Mouse (Mus musculus): ENCODE results near the gene Bphl. TPM values are rescaled to one million over a fixed set of nuclear protein-coding genes. Genes with fewer than 3 reads are reported as not detected.
A peak's percentile ranks its signal among the peaks of the same experiment; 100 is the strongest.

The Bphl gene
- polyA plus RNA-seq, 1 experiment = 27.7 TPM

DNA sequence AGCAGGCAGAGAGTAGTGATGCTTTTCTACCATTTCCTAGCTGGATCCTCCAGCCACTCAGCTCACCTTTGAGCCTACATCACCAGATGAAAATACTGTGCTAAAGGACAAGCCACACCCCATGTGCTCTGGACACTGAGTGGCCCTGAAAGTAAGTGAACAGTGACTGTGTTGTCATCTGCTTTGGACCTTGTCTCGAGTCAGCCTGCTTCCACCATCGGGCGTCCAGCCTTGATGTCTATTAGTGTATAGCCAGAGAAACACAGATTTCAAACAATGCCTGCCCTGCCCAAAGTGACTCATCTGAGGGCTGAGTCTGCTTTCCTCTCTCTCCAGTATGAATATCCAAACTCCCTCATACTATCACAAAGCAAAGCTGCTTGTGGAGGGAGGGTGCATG lies 42.4 kb downstream of the Bphl start:
- Histone ChIP-seq H3K4me2 (ENCODE audit: low read depth) (peak overlapping the region; percentile 97), H3K4me3 (peak overlapping the region; percentile 94), H3K27me3 (ENCODE audit: control insufficient read depth, insufficient read depth, insufficient read length) (no peaks in the 10 kb centered on the region), H3K79me2 (ENCODE audit: control insufficient read depth, insufficient read depth) (peaks cover 16% of the 10 kb centered on the region), H3K36me3 (ENCODE audit: control insufficient read depth, insufficient read depth) (no peaks in the 10 kb centered on the region), H3ac (ENCODE audit: control insufficient read depth, insufficient read length) (no peak overlapping the region)
- TF ChIP-seq POLR2A (IDR thresholded peaks at IDR 0.05; ENCODE audit: insufficient read length, low read depth) = peak; percentile 44
- no peak for TF ChIP-seq MAX (IDR thresholded peaks at IDR 0.05; ENCODE audit: low read depth)
- TF ChIP-seq MYOD1 (IDR thresholded peaks at IDR 0.05; ENCODE audit: control insufficient read depth in 1 of 3, insufficient read length in 2 of 3, low read depth in 2 of 3) = no peak

DNA sequence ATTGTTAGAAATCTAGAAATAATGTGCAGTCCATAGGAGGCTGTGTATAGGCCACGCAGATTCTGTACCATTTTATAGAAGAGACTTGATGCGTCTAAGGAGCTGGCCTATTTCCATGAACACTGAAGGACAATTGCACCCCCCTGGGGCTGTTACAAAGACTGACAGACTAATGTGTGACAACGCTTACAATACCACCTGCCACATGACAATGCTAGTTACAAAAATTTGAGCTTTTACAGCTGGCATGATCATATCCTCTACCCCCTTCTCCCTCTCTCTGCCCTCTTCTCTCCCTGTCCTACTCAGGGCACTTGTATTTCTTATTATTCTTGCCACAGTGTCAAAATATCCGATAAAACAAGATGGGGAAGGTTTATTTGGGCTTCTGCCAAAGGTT lies 44.5 kb downstream of the Bphl start:
- H3K4me3 ChIP-seq = no peak overlapping the region
- H3K4me2 ChIP-seq (ENCODE audit: low read depth) = no peak overlapping the region
- TF ChIP-seq MYOG (IDR thresholded peaks at IDR 0.05; ENCODE audit: control insufficient read depth in 1 of 3, insufficient read depth in 1 of 3, insufficient read length in 2 of 3, low read depth in 2 of 3) (no peak), SRF (IDR thresholded peaks at IDR 0.05; ENCODE audit: control insufficient read depth, insufficient read length, low read depth) (no peak), MAX (IDR thresholded peaks at IDR 0.05; ENCODE audit: low read depth) (no peak), CEBPB (IDR thresholded peaks at IDR 0.05; ENCODE audit: insufficient read depth, poor library complexity, severe bottlenecking) (no peak), E2F4 (IDR thresholded peaks at IDR 0.05; ENCODE audit: insufficient read depth) (no peak), USF1 (IDR thresholded peaks at IDR 0.05; ENCODE audit: low read depth) (no peak)
- H3K36me3 ChIP-seq (ENCODE audit: control insufficient read depth, insufficient read depth) = no peaks in the 10 kb centered on the region
- no peak overlapping the region for H3ac ChIP-seq (ENCODE audit: control insufficient read depth, insufficient read length)
- H3K79me2 ChIP-seq (ENCODE audit: control insufficient read depth, insufficient read depth) = peaks cover 8% of the 10 kb centered on the region
- no peaks in the 10 kb centered on the region for H3K27me3 ChIP-seq (ENCODE audit: control insufficient read depth, insufficient read depth, insufficient read length)

DNA sequence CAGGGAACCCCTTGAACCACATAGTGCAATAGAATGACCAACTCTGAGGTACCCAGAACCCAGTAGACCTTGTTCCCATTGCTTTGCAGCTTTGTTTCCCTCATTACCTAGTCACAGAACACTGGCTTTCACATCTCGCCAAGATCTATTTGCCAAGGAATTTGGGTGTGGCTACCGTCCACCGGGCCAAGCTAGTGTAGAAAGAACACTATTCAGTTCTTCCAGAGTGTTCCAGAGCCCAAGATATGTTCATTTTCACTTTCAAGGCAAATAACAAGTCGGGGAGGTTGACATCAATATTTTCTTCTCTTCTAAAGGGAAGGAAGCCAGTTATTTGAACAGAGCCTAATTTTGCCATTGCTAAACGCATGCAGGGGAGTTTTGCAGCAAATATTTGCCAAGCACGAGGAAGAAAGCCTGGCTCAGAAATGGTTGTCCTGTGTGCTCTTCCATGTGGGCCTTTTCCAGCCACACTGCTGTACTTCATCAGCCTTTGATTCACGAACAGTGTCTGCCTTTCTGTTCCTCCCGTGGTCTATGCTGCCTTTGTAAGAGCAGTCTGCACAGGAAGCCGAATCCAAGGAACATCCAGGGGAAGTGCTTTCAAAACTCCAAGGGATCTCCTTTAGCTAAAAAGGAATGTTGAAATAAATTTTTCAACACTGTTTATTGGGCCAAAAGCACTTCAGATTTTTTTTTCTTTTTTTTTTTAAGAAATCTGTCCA lies 46.8 kb downstream of the Bphl start:
- no peak for TF ChIP-seq SRF (IDR thresholded peaks at IDR 0.05; ENCODE audit: control insufficient read depth, insufficient read length, low read depth)
- no peak for TF ChIP-seq MYOG (IDR thresholded peaks at IDR 0.05; ENCODE audit: control insufficient read depth in 1 of 3, insufficient read depth in 1 of 3, insufficient read length in 2 of 3, low read depth in 2 of 3)
- no peak for TF ChIP-seq E2F4 (IDR thresholded peaks at IDR 0.05; ENCODE audit: insufficient read depth)
- TF ChIP-seq POLR2AphosphoS2 (IDR thresholded peaks at IDR 0.05; ENCODE audit: insufficient read length, low read depth) = no peak
- no peak for TF ChIP-seq CEBPB (IDR thresholded peaks at IDR 0.05; ENCODE audit: insufficient read depth, poor library complexity, severe bottlenecking)
- TF ChIP-seq POLR2A (IDR thresholded peaks at IDR 0.05; ENCODE audit: insufficient read length, low read depth) = no peak
- TF ChIP-seq USF1 (IDR thresholded peaks at IDR 0.05; ENCODE audit: low read depth) = no peak
- no peak for TF ChIP-seq TCF3 (IDR thresholded peaks at IDR 0.05; ENCODE audit: insufficient read length, low read depth)
- no peak for TF ChIP-seq REST (IDR thresholded peaks at IDR 0.05; ENCODE audit: insufficient read depth, insufficient read length)
- no peak for TF ChIP-seq MYOD1 (IDR thresholded peaks at IDR 0.05; ENCODE audit: control insufficient read depth in 1 of 3, insufficient read length in 2 of 3, low read depth in 2 of 3)
- no peak for TF ChIP-seq TCF12 (IDR thresholded peaks at IDR 0.05; ENCODE audit: insufficient read depth, poor library complexity, severe bottlenecking)
- TF ChIP-seq MAX (IDR thresholded peaks at IDR 0.05; ENCODE audit: low read depth) = no peak
- H3K4me3 ChIP-seq = no peak overlapping the region
- no peak overlapping the region for H3K4me2 ChIP-seq (ENCODE audit: low read depth)
- H3ac ChIP-seq (ENCODE audit: control insufficient read depth, insufficient read length) = no peak overlapping the region
- no peaks in the 10 kb centered on the region for H3K79me2 ChIP-seq (ENCODE audit: control insufficient read depth, insufficient read depth)
- no peaks in the 10 kb centered on the region for H3K27me3 ChIP-seq (ENCODE audit: control insufficient read depth, insufficient read depth, insufficient read length)
- H3K36me3 ChIP-seq (ENCODE audit: control insufficient read depth, insufficient read depth) = no peaks in the 10 kb centered on the region

DNA sequence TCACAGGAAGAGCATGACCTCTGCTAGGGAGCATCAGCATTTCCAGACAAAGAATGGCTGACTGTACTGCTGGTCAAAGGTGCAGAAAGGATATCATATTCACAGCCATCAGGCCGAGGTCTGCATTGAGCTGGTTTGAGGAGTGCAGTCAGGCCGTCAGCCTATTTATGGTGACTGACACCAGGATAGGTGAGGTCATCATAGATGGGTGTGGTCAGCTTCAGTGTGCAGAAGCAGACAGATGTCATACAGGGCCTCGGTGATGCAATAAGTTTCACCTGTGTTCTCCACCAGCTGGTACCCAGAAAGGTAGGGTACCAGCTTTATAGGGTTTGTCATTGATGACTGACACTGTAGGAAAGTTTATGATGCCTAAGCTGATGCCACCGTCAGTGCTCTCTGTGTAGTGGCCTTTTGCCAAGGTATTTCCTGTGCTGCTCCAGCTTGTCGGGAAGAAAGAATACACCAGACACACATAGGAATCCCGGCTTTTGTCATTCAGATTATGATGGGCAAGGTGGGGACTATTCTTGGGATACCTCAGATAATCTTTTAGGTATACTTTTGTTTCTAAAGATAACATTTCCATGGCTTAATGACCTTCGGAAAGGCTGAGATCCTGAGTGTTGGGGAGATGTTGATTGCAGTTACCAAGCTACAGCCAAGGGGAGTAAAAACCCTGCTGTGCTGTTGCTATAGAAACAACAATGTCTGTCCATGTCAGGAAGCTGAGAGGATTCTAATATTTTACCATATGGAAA lies 49.8 kb downstream of the Bphl start:
- H3K36me3 ChIP-seq (ENCODE audit: control insufficient read depth, insufficient read depth) = no peaks in the 10 kb centered on the region
- no peaks in the 10 kb centered on the region for H3K27me3 ChIP-seq (ENCODE audit: control insufficient read depth, insufficient read depth, insufficient read length)
- H3K4me3 ChIP-seq = no peak overlapping the region
- no peak overlapping the region for H3ac ChIP-seq (ENCODE audit: control insufficient read depth, insufficient read length)
- peak overlapping the region; percentile 53 for H3K4me2 ChIP-seq (ENCODE audit: low read depth)
- no peaks in the 10 kb centered on the region for H3K79me2 ChIP-seq (ENCODE audit: control insufficient read depth, insufficient read depth)
- TF ChIP-seq REST (IDR thresholded peaks at IDR 0.05; ENCODE audit: insufficient read depth, insufficient read length) (no peak), E2F4 (IDR thresholded peaks at IDR 0.05; ENCODE audit: insufficient read depth) (no peak), SRF (IDR thresholded peaks at IDR 0.05; ENCODE audit: control insufficient read depth, insufficient read length, low read depth) (peak; percentile 7), POLR2AphosphoS2 (IDR thresholded peaks at IDR 0.05; ENCODE audit: insufficient read length, low read depth) (no peak), TCF12 (IDR thresholded peaks at IDR 0.05; ENCODE audit: insufficient read depth, poor library complexity, severe bottlenecking) (no peak), MYOG (IDR thresholded peaks at IDR 0.05; ENCODE audit: control insufficient read depth in 1 of 3, insufficient read depth in 1 of 3, insufficient read length in 2 of 3, low read depth in 2 of 3) (peak in 1 of 3 experiments; percentile 24), MYOD1 (IDR thresholded peaks at IDR 0.05; ENCODE audit: control insufficient read depth in 1 of 3, insufficient read length in 2 of 3, low read depth in 2 of 3) (peak in 1 of 3 experiments; percentile 55), TCF3 (IDR thresholded peaks at IDR 0.05; ENCODE audit: insufficient read length, low read depth) (no peak), USF1 (IDR thresholded peaks at IDR 0.05; ENCODE audit: low read depth) (no peak), MAX (IDR thresholded peaks at IDR 0.05; ENCODE audit: low read depth) (no peak), CEBPB (IDR thresholded peaks at IDR 0.05; ENCODE audit: insufficient read depth, poor library complexity, severe bottlenecking) (peak; percentile 72; the same call in 1 of the 2 replicates), POLR2A (IDR thresholded peaks at IDR 0.05; ENCODE audit: insufficient read length, low read depth) (no peak)

Data from myocyte (in vitro differentiated cells).